Mouse (Mus musculus) thymus, adult 18-20 months (tissue): ENCODE measurements around the gene Mocs1.

Source experiments
- DNase-seq, 2 experiments: peaks; one replicate each; pipeline ENCODE4 v3.0.0; 2022; ENCODE audit warnings: mixed read lengths in 2 of 2

Gene Mocs1

GRCm38 (mm10) chr17:49428239-49428688, at the start of gene Mocs1:
Gene Mocs1, plus strand, starts transcription at chr17:49428362.
- DNase-seq: peak; percentile 92 to 94

GRCm38 (mm10) chr17:49379645-49380044, 48.5 kb upstream of the Mocs1 start:
- no peak for DNase-seq

- peak; percentile 34 to 55 for DNase-seq
Measured at GRCm38 (mm10) chr17:49384217-49384943, 43.8 kb upstream of the Mocs1 start.

- DNase-seq: no peak
Measured at GRCm38 (mm10) chr17:49387741-49388140, 40.4 kb upstream of the Mocs1 start.

- no peak for DNase-seq
Measured at GRCm38 (mm10) chr17:49392751-49393150, 35.4 kb upstream of the Mocs1 start.

- DNase-seq: no peak
Measured at GRCm38 (mm10) chr17:49394836-49395235, 33.3 kb upstream of the Mocs1 start.

- no peak for DNase-seq
Measured at GRCm38 (mm10) chr17:49399605-49400004, 28.6 kb upstream of the Mocs1 start.

- peak in 1 of 2 experiments; percentile 25 for DNase-seq
Measured at GRCm38 (mm10) chr17:49400130-49400529, 28.0 kb upstream of the Mocs1 start.

GRCm38 (mm10) chr17:49403151-49403550, 25.0 kb upstream of the Mocs1 start:
- DNase-seq: peak; percentile 34 to 39

GRCm38 (mm10) chr17:49405927-49406326, 22.2 kb upstream of the Mocs1 start:
- peak; percentile 11 to 35 for DNase-seq

- DNase-seq: no peak
Measured at GRCm38 (mm10) chr17:49412974-49413373, 15.2 kb upstream of the Mocs1 start.

GRCm38 (mm10) chr17:49413554-49413953, 14.6 kb upstream of the Mocs1 start:
- no peak for DNase-seq

- DNase-seq: no peak
Measured at GRCm38 (mm10) chr17:49416228-49416627, 11.9 kb upstream of the Mocs1 start.

- DNase-seq: no peak
Measured at GRCm38 (mm10) chr17:49419813-49420212, 8.3 kb upstream of the Mocs1 start.

- DNase-seq: no peak
Measured at GRCm38 (mm10) chr17:49422286-49423066, 5.7 kb upstream of the Mocs1 start.

GRCm38 (mm10) chr17:49423067-49423325, 5.2 kb upstream of the Mocs1 start:
- no peak for DNase-seq

- no peak for DNase-seq
Measured at GRCm38 (mm10) chr17:49423872-49424271, 4.3 kb upstream of the Mocs1 start.

- peak in 1 of 2 experiments; percentile 41 for DNase-seq
Measured at GRCm38 (mm10) chr17:49427631-49428238, 427 bp upstream of the Mocs1 start.

GRCm38 (mm10) chr17:49428751-49429415, 721 bp downstream of the Mocs1 start:
- DNase-seq: no peak

GRCm38 (mm10) chr17:49429471-49430129, 1.4 kb downstream of the Mocs1 start:
- DNase-seq: no peak

GRCm38 (mm10) chr17:49430136-49430535, 2.0 kb downstream of the Mocs1 start:
- no peak for DNase-seq

- no peak for DNase-seq
Measured at GRCm38 (mm10) chr17:49431176-49431575, 3.0 kb downstream of the Mocs1 start.
